Mouse (Mus musculus): ENCODE data around the gene Fktn. TPM values are rescaled to one million over a fixed set of nuclear protein-coding genes. Genes with fewer than 3 reads are reported as not detected.

The Fktn gene
- polyA plus RNA-seq, 2 experiments, result 2.0 to 2.3 TPM

DNA sequence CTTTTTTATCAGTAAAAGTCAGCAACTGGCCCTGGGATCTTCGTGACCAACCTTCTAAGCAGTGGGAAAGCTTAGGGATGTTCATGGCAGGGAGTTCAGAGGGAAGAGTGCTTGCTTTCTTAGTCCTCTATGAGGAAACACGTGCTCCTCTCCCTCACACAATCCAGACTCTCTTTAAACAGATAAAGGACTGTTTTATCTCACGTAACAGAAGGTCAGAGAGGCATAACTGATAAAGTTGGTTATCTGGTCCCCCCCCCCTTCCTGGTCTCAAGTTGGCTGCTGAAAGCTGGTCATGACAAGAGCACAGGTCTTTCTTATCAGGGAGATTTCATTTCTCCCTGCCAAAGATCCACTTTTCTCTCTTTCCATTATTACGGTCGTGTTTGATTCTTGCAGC lies 104.5 kb downstream of the Fktn start:
- Histone ChIP-seq H3K36me3 (replicated peaks; ENCODE audit: control insufficient read depth, insufficient read depth, low read depth) (no peaks in the 10 kb centered on the region), H3K9ac (replicated peaks) (no peak overlapping the region), H3K4me3 (ENCODE audit: insufficient read depth in 1 of 2, low read depth in 2 of 2, low read length in 2 of 2) (no peak overlapping the region), H3K4me1 (replicated peaks; ENCODE audit: control insufficient read depth in 2 of 2, insufficient read depth in 2 of 2, low read length in 1 of 2) (peaks cover 0 to 2% of the 10 kb centered on the region in 2 experiments; a peak in 1 of 4 replicates), H3K27me3 (ENCODE audit: control insufficient read depth, insufficient read depth, low read length) (no peaks in the 10 kb centered on the region), H3K27ac (no peak overlapping the region), H3K4me2 (ENCODE audit: low read depth) (no peak overlapping the region), H3K9me3 (ENCODE audit: control insufficient read depth, low read length) (no peaks in the 10 kb centered on the region)
- TF ChIP-seq EP300 (IDR thresholded peaks at IDR 0.05; ENCODE audit: low read depth) (no peak), CTCF (IDR thresholded peaks at IDR 0.05; ENCODE audit: low read depth) (no peak)
- no peak for DNase-seq (ENCODE audit: low read depth in 3 of 3, low spot score in 3 of 3)
- no peak for ATAC-seq (ENCODE audit: insufficient read depth)
- 14% methylated on average over 5 of the region's 5 CpGs for WGBS (ENCODE audit: insufficient replicate concordance)

DNA sequence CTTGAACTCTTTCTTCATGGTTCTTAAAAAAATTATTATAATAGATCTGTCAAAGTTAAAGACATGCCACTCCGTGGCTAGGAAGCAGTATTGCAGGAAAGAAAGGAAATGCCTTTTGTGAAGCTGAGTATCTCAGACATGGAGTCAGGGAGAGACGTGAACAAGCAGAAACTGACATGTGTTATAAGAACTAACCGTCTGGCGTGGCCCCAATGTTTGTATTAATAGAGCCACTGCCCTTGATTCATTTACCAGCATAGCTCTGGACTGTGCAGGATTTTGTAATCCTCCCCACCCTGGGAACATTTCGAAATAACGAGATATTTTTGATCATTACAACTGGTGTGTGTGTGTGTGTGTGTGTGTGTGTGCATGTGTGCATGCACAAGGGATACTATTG lies 109.9 kb downstream of the Fktn start:
- H3K27me3 ChIP-seq (ENCODE audit: control insufficient read depth, insufficient read depth, low read length), result no peaks in the 10 kb centered on the region
- ATAC-seq (ENCODE audit: insufficient read depth), result no peak
- no peak overlapping the region for H3K9ac ChIP-seq (replicated peaks)
- 0 out of 4 replicates have a peak, but pooled peaks cover 0 to 2% of the 10 kb centered on the region in 2 experiments for H3K4me1 ChIP-seq (replicated peaks; ENCODE audit: control insufficient read depth in 2 of 2, insufficient read depth in 2 of 2, low read length in 1 of 2)
- 34% methylated on average over 6 of the region's 6 CpGs for WGBS (ENCODE audit: insufficient replicate concordance)
- no peak overlapping the region for H3K4me3 ChIP-seq (ENCODE audit: insufficient read depth in 1 of 2, low read depth in 2 of 2, low read length in 2 of 2)
- DNase-seq (ENCODE audit: low read depth in 3 of 3, low spot score in 3 of 3), result no peak
- no peaks in the 10 kb centered on the region for H3K9me3 ChIP-seq (ENCODE audit: control insufficient read depth, low read length)
- no peak overlapping the region for H3K4me2 ChIP-seq (ENCODE audit: low read depth)
- no peaks in the 10 kb centered on the region for H3K36me3 ChIP-seq (replicated peaks; ENCODE audit: control insufficient read depth, insufficient read depth, low read depth)
- TF ChIP-seq CTCF (IDR thresholded peaks at IDR 0.05; ENCODE audit: low read depth), result no peak
- TF ChIP-seq EP300 (IDR thresholded peaks at IDR 0.05; ENCODE audit: low read depth), result no peak
- no peak overlapping the region for H3K27ac ChIP-seq

DNA sequence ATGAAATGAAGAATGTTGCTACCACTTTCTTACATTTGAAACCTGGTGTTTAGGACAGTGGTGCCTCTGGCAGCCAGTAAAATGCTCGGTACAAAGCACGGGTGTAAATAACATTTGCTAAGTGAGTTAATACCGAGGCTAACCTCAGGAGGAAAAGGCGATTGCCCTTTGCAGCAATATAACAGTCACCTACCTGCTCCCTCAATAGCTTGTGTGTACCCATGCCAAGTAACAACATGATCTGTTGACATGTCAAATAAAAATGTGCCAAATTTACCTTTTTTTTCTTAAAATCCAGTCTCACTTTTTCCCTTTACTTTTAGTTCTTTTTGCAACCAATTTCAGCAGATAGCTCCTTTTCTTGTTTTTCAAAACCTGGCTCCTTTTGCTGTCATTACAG lies 111.0 kb downstream of the Fktn start:
- Histone ChIP-seq H3K4me2 (ENCODE audit: low read depth) (no peak overlapping the region), H3K27ac (no peak overlapping the region), H3K36me3 (replicated peaks; ENCODE audit: control insufficient read depth, insufficient read depth, low read depth) (no peaks in the 10 kb centered on the region), H3K4me3 (ENCODE audit: insufficient read depth in 1 of 2, low read depth in 2 of 2, low read length in 2 of 2) (no peak overlapping the region), H3K4me1 (replicated peaks; ENCODE audit: control insufficient read depth in 2 of 2, insufficient read depth in 2 of 2, low read length in 1 of 2) (0 out of 4 replicates have a peak, but pooled peaks cover 0 to 2% of the 10 kb centered on the region in 2 experiments), H3K27me3 (ENCODE audit: control insufficient read depth, insufficient read depth, low read length) (no peaks in the 10 kb centered on the region), H3K9ac (replicated peaks) (no peak overlapping the region), H3K9me3 (ENCODE audit: control insufficient read depth, low read length) (no peaks in the 10 kb centered on the region)
- WGBS (ENCODE audit: insufficient replicate concordance), result 55% methylated on average over 4 of the region's 4 CpGs
- ATAC-seq (ENCODE audit: insufficient read depth) (no peak), DNase-seq (ENCODE audit: low read depth in 3 of 3, low spot score in 3 of 3) (no peak)
- no peak for TF ChIP-seq EP300 (IDR thresholded peaks at IDR 0.05; ENCODE audit: low read depth)
- no peak for TF ChIP-seq CTCF (IDR thresholded peaks at IDR 0.05; ENCODE audit: low read depth)

DNA sequence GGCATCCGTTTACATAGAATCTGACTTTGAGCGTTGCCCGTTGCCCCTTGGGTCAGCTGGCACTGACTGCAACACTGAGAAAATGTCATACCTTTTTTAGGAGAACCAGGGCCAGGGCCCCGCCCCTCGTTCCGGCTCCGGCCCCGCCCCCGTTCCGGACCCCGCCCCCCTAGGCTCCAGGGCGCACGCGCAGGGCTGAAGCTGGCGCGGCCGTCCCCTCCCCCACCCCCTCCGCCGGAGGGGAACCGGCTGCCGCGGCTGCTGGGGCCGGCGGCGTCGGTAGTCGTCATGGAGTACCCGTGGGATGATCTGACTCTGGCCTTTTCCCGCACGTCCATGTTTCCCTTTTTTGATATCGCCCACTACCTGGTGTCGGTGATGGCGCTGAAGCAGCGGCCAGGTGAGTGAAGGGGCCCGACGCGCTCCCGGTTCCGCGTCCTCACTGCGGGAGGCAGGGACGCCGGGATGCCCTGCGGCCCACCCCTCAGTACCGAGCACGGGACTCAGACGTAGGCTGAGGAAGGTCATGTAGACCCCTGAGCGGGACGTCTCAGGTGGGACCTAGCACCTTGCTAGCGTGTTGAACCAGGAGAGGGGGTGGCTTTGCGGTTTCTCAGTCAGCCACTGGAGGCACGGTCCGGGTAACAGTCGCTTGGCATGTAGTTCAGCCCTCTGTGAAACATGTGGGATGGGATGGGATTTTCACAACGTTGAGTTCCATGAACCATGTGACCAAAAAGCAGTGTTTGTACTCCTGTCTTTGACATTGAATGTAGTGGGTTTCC lies 112.2 kb downstream of the Fktn start, which contains the start of gene Tmem38b:
Tmem38b (plus strand) TSS at position 225 of the 785 bp plus-strand sequence.
- Histone ChIP-seq H3K9me3 (ENCODE audit: control insufficient read depth, low read length) (no peaks in the 10 kb centered on the region), H3K27ac (no peak within 1 kb of the TSS), H3K36me3 (replicated peaks; ENCODE audit: control insufficient read depth, insufficient read depth, low read depth) (no peaks in the 10 kb centered on the region), H3K4me1 (replicated peaks; ENCODE audit: control insufficient read depth in 2 of 2, insufficient read depth in 2 of 2, low read length in 1 of 2) (0 out of 4 replicates have a peak, but pooled peaks cover 0 to 3% of the 10 kb centered on the region in 2 experiments), H3K4me3 (ENCODE audit: insufficient read depth in 1 of 2, low read depth in 2 of 2, low read length in 2 of 2) (peak within 1 kb of the TSS; percentile 70 to 79), H3K27me3 (ENCODE audit: control insufficient read depth, insufficient read depth, low read length) (no peaks in the 10 kb centered on the region), H3K4me2 (ENCODE audit: low read depth) (peak within 1 kb of the TSS; percentile 76), H3K9ac (replicated peaks) (peak within 1 kb of the TSS; percentile 44)
- ATAC-seq (ENCODE audit: insufficient read depth), result peak; percentile 86
- DNase-seq (ENCODE audit: low read depth in 3 of 3, low spot score in 3 of 3), result peak; percentile 33 to 53 (median 45)
- under 1% methylated on average over 52 of the region's 55 CpGs for WGBS (ENCODE audit: insufficient replicate concordance)
- no peak for TF ChIP-seq EP300 (IDR thresholded peaks at IDR 0.05; ENCODE audit: low read depth)
- TF ChIP-seq CTCF (IDR thresholded peaks at IDR 0.05; ENCODE audit: low read depth), result no peak

DNA sequence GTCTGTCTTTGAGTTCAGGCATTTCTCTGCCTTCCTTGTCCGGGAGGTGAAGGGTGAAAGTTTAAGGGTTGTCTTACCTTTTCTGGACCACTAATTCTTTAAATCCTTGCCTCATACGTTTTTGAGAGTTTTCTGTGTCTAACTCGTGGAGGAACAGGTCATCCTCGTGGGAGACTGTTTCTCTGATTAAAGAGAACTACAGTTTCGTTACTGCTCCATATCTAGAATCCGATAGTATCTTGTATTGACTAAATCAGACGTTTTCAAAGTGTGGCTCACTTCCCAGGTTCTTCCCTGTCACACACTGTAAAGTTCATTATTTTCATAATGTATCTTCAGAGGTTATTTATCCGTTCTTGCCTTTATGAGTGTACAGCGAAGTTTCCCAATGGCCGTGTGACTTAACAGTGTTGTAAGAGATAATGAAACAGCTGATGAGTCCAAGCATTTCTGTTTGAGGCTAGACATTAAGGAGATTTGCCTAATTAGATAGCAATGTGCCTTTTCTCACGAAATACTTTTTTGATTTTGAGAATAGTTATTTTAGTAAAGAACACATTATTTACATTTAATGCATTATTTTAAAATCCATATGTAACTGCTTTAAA lies 112.9 kb downstream of the Fktn start:
- no peaks in the 10 kb centered on the region for H3K27me3 ChIP-seq (ENCODE audit: control insufficient read depth, insufficient read depth, low read length)
- H3K9me3 ChIP-seq (ENCODE audit: control insufficient read depth, low read length), result no peaks in the 10 kb centered on the region
- H3K4me3 ChIP-seq (ENCODE audit: insufficient read depth in 1 of 2, low read depth in 2 of 2, low read length in 2 of 2), result peak overlapping the region; percentile 70 to 79
- no peak for ATAC-seq (ENCODE audit: insufficient read depth)
- TF ChIP-seq EP300 (IDR thresholded peaks at IDR 0.05; ENCODE audit: low read depth), result no peak
- no peak for TF ChIP-seq CTCF (IDR thresholded peaks at IDR 0.05; ENCODE audit: low read depth)
- peak overlapping the region; percentile 76 for H3K4me2 ChIP-seq (ENCODE audit: low read depth)
- no peak overlapping the region for H3K27ac ChIP-seq
- no peaks in the 10 kb centered on the region for H3K36me3 ChIP-seq (replicated peaks; ENCODE audit: control insufficient read depth, insufficient read depth, low read depth)
- WGBS (ENCODE audit: insufficient replicate concordance), result 1% methylated on average over 11 of the region's 11 CpGs
- DNase-seq (ENCODE audit: low read depth in 3 of 3, low spot score in 3 of 3), result peak in 1 of 3 experiments; percentile 24
- peak overlapping the region; percentile 44 for H3K9ac ChIP-seq (replicated peaks)
- 0 out of 4 replicates have a peak, but pooled peaks cover 0 to 3% of the 10 kb centered on the region in 2 experiments for H3K4me1 ChIP-seq (replicated peaks; ENCODE audit: control insufficient read depth in 2 of 2, insufficient read depth in 2 of 2, low read length in 1 of 2)

Other genes with a start within 250 kb of the Fktn start
- 0.45 and 0.47 TPM in 2 replicates for gene Fsd1l, start 82.5 kb upstream of the Fktn start, polyA plus RNA-seq (2012; rRNA removed)
- gene Fsd1l, start 82.5 kb upstream of the Fktn start, polyA plus RNA-seq (2014; fragmentation: Nextera tagmentation; extraction: Ambion mirVana), result 0.53 and 1.2 TPM in 2 replicates
- gene Tal2, start 65.7 kb downstream of the Fktn start, polyA plus RNA-seq (2012; rRNA removed), result 0.01 TPM in 1 of 2 replicates, not detected in the other
- gene Tal2, start 65.7 kb downstream of the Fktn start, polyA plus RNA-seq (2014; fragmentation: Nextera tagmentation; extraction: Ambion mirVana), result not detected in 2 replicates
- 1.5 and 2.1 TPM in 2 replicates for gene Tmem38b, start 112.0 kb downstream of the Fktn start, polyA plus RNA-seq (2012; rRNA removed)
- 3.8 TPM in 2 replicates for gene Tmem38b, start 112.0 kb downstream of the Fktn start, polyA plus RNA-seq (2014; fragmentation: Nextera tagmentation; extraction: Ambion mirVana)